Comparison of ENCODE assay signal across 14 mouse cellular contexts in genomic region chr17:23571084-23571483, GRCm38 (mm10). TPM values are rescaled to one million over a fixed set of nuclear protein-coding genes. Genes with fewer than 3 reads are reported as not detected.
DNase-seq lines count a peak whose midpoint lies in the region; ATAC-seq lines count a peak whose summit lies in the region.
"Had no signal": no experiment of that assay in that cellular context is flagged by ENCODE, and none has a peak within 500 bp of the region (broad histone marks: within the 10 kb centered on the region; RNA-seq: fewer than 3 reads in every experiment).

No protein-coding gene starts in this region.

- no peak overlapping the region for H3K4me3 ChIP-seq in hindbrain, embryonic 14.5 days (replicated peaks; ENCODE audit: low read length)
- no peak overlapping the region for H3K4me3 ChIP-seq in hindbrain, embryonic 13.5 days
- no peak overlapping the region for H3K4me3 ChIP-seq in lung, embryonic 16.5 days (ENCODE audit: low read length)
- H3K4me3 ChIP-seq in neural tube, embryonic 14.5 days (ENCODE audit: low read depth, low read length): no peak overlapping the region
- H3K4me3 ChIP-seq: embryonic facial prominence, embryonic 13.5 days had no signal

- WGBS in hindbrain, embryonic 14.5 days: 33% methylated on average over 5 of the region's 5 CpGs
- 32% methylated on average over 5 of the region's 5 CpGs for WGBS in hindbrain, embryonic 13.5 days
- 16% methylated on average over 5 of the region's 5 CpGs for WGBS in lung, embryonic 16.5 days
- 27% methylated on average over 5 of the region's 5 CpGs for WGBS in neural tube, embryonic 14.5 days

- no peaks in the 10 kb centered on the region for H3K4me1 ChIP-seq in hindbrain, embryonic 14.5 days (replicated peaks; ENCODE audit: control insufficient read depth, insufficient read depth, low read length)
- no peaks in the 10 kb centered on the region for H3K4me1 ChIP-seq in hindbrain, embryonic 13.5 days (replicated peaks)
- no peaks in the 10 kb centered on the region for H3K4me1 ChIP-seq in lung, embryonic 16.5 days (replicated peaks; ENCODE audit: control insufficient read depth, insufficient read depth, low read length)
- H3K4me1 ChIP-seq in neural tube, embryonic 14.5 days (ENCODE audit: control insufficient read depth, insufficient read depth, low read length): no peaks in the 10 kb centered on the region
- H3K4me1 ChIP-seq: embryonic facial prominence, embryonic 13.5 days had no signal

- H3K27ac ChIP-seq in hindbrain, embryonic 14.5 days: peak overlapping the region; percentile 3; the same call in 1 of the 2 replicates
- H3K27ac ChIP-seq in hindbrain, embryonic 13.5 days: no peak overlapping the region
- H3K27ac ChIP-seq in lung, embryonic 16.5 days (ENCODE audit: low read length): no peak overlapping the region
- no peak overlapping the region for H3K27ac ChIP-seq in neural tube, embryonic 14.5 days (ENCODE audit: low read depth, low read length)
- H3K27ac ChIP-seq: embryonic facial prominence, embryonic 13.5 days had no signal

- no peak for DNase-seq in hindbrain, embryonic 14.5 days (ENCODE audit: low spot score)
- no peak for DNase-seq in lung, postnatal 14 days
- DNase-seq in NIH3T3 (ENCODE audit: low read depth): peak; percentile 61
- no peak for DNase-seq in heart, adult 11 months
- DNase-seq: heart, postnatal 10 days; spleen, adult 18-20 months; thymus, postnatal 4 days had no signal

- peaks cover 6% of the 10 kb centered on the region; the same call in 1 of the 2 replicates for H3K9me3 ChIP-seq in hindbrain, embryonic 14.5 days (ENCODE audit: control insufficient read depth, low read length)
- H3K9me3 ChIP-seq in hindbrain, embryonic 13.5 days: peaks cover 2% of the 10 kb centered on the region; the same call in 1 of the 2 replicates
- peaks cover 2% of the 10 kb centered on the region; the same call in 1 of the 2 replicates for H3K9me3 ChIP-seq in lung, embryonic 16.5 days (ENCODE audit: control insufficient read depth, low read length)
- 0 out of 2 replicates have a peak, but pooled peaks cover 2% of the 10 kb centered on the region for H3K9me3 ChIP-seq in neural tube, embryonic 14.5 days (ENCODE audit: control insufficient read depth, low read length)

- no peak overlapping the region for H3K4me2 ChIP-seq in hindbrain, embryonic 14.5 days (replicated peaks)
- no peak overlapping the region for H3K4me2 ChIP-seq in hindbrain, embryonic 13.5 days
- no peak overlapping the region for H3K4me2 ChIP-seq in lung, embryonic 16.5 days (ENCODE audit: low read depth, low read length)
- no peak overlapping the region for H3K4me2 ChIP-seq in neural tube, embryonic 14.5 days (ENCODE audit: low read depth, low read length)
- H3K4me2 ChIP-seq: embryonic facial prominence, embryonic 13.5 days had no signal

- no peak overlapping the region for H3K9ac ChIP-seq in hindbrain, embryonic 14.5 days
- no peak overlapping the region for H3K9ac ChIP-seq in hindbrain, embryonic 13.5 days
- no peak overlapping the region for H3K9ac ChIP-seq in lung, embryonic 16.5 days (ENCODE audit: low read length)
- no peak overlapping the region for H3K9ac ChIP-seq in neural tube, embryonic 14.5 days (replicated peaks; ENCODE audit: low read depth, low read length)
- H3K9ac ChIP-seq: embryonic facial prominence, embryonic 13.5 days had no signal

- ATAC-seq in hindbrain, embryonic 14.5 days (ENCODE audit: low FRiP score): no peak
- no peak for ATAC-seq in hindbrain, embryonic 13.5 days (ENCODE audit: low FRiP score)
- ATAC-seq in lung, embryonic 16.5 days (ENCODE audit: low read depth): 0 out of 2 replicates have a peak, but pooled peaks have one; percentile 50
- ATAC-seq in neural tube, embryonic 14.5 days (ENCODE audit: low read depth): peak; percentile 32; the same call in 1 of the 2 replicates
- ATAC-seq: Patski had no signal

- H3K27me3 ChIP-seq in hindbrain, embryonic 14.5 days (ENCODE audit: control insufficient read depth, insufficient read depth, low read length): no peaks in the 10 kb centered on the region
- no peaks in the 10 kb centered on the region for H3K27me3 ChIP-seq in hindbrain, embryonic 13.5 days
- H3K27me3 ChIP-seq in lung, embryonic 16.5 days (ENCODE audit: control insufficient read depth, insufficient read depth, low read depth, low read length): no peaks in the 10 kb centered on the region
- H3K27me3 ChIP-seq in neural tube, embryonic 14.5 days (ENCODE audit: control insufficient read depth, insufficient read depth, low read length): no peaks in the 10 kb centered on the region
- H3K27me3 ChIP-seq: embryonic facial prominence, embryonic 13.5 days; Patski had no signal

- H3K36me3 ChIP-seq in hindbrain, embryonic 14.5 days (replicated peaks; ENCODE audit: control insufficient read depth, insufficient read depth): peaks cover 35% of the 10 kb centered on the region
- peaks cover 41% of the 10 kb centered on the region for H3K36me3 ChIP-seq in hindbrain, embryonic 13.5 days
- peaks cover 19% of the 10 kb centered on the region for H3K36me3 ChIP-seq in lung, embryonic 16.5 days (ENCODE audit: control insufficient read depth, insufficient read depth, low read length)
- peaks cover 18% of the 10 kb centered on the region for H3K36me3 ChIP-seq in neural tube, embryonic 14.5 days (ENCODE audit: control insufficient read depth, insufficient read depth, low read length)

RNA-seq across cellular contexts. Expression of gene Zfp213, which starts 7.0 kb away (rescaled TPM):
- polyA plus RNA-seq in hindbrain, embryonic 14.5 days (2014; fragmentation: Nextera tagmentation; extraction: Ambion mirVana): 15.4 and 15.6 TPM in 2 replicates
- polyA plus RNA-seq in hindbrain, embryonic 13.5 days (2015; fragmentation: Nextera tagmentation; extraction: Ambion mirVana): 17.7 and 18.2 TPM in 2 replicates
- 17.4 and 21.7 TPM in 2 replicates for polyA plus RNA-seq in lung, embryonic 16.5 days (2015; fragmentation: Nextera tagmentation; extraction: Ambion mirVana)
- polyA plus RNA-seq in neural tube, embryonic 14.5 days (2014; fragmentation: Nextera tagmentation; extraction: Ambion mirVana): 16.9 and 19.8 TPM in 2 replicates

RNA-seq across cellular contexts. Expression of gene Zfp13, which starts 28.2 kb away (rescaled TPM):
- 20.3 and 21.4 TPM in 2 replicates for polyA plus RNA-seq in hindbrain, embryonic 14.5 days (2014; fragmentation: Nextera tagmentation; extraction: Ambion mirVana)
- polyA plus RNA-seq in hindbrain, embryonic 13.5 days (2015; fragmentation: Nextera tagmentation; extraction: Ambion mirVana): 28.2 and 28.3 TPM in 2 replicates
- 12.9 TPM in 2 replicates for polyA plus RNA-seq in lung, embryonic 16.5 days (2015; fragmentation: Nextera tagmentation; extraction: Ambion mirVana)
- polyA plus RNA-seq in neural tube, embryonic 14.5 days (2014; fragmentation: Nextera tagmentation; extraction: Ambion mirVana): 26.6 TPM in 2 replicates

RNA-seq across cellular contexts. Expression of gene Zscan10, which starts 29.6 kb away (rescaled TPM):
- polyA plus RNA-seq in hindbrain, embryonic 14.5 days (2014; fragmentation: Nextera tagmentation; extraction: Ambion mirVana): 0.25 and 0.27 TPM in 2 replicates
- 0.13 and 0.22 TPM in 2 replicates for polyA plus RNA-seq in hindbrain, embryonic 13.5 days (2015; fragmentation: Nextera tagmentation; extraction: Ambion mirVana)
- polyA plus RNA-seq in lung, embryonic 16.5 days (2015; fragmentation: Nextera tagmentation; extraction: Ambion mirVana): 0.26 and 0.36 TPM in 2 replicates
- not detected in 2 replicates for polyA plus RNA-seq in neural tube, embryonic 14.5 days (2014; fragmentation: Nextera tagmentation; extraction: Ambion mirVana)
- polyA plus RNA-seq: liver, embryonic 16.5 days; neural tube, embryonic 11.5 days; Patski had no signal

Comparison
In these comparisons a context has a peak if more than half of its experiments do, and no peak if none do; other contexts are left out.
1. ATAC-seq: peak in lung, embryonic 16.5 days (single experiment) and neural tube, embryonic 14.5 days (single experiment); none in hindbrain, embryonic 14.5 days (single experiment) and hindbrain, embryonic 13.5 days (single experiment).